ENCODE assay signal across 13 mouse cellular contexts in the genomic region with DNA sequence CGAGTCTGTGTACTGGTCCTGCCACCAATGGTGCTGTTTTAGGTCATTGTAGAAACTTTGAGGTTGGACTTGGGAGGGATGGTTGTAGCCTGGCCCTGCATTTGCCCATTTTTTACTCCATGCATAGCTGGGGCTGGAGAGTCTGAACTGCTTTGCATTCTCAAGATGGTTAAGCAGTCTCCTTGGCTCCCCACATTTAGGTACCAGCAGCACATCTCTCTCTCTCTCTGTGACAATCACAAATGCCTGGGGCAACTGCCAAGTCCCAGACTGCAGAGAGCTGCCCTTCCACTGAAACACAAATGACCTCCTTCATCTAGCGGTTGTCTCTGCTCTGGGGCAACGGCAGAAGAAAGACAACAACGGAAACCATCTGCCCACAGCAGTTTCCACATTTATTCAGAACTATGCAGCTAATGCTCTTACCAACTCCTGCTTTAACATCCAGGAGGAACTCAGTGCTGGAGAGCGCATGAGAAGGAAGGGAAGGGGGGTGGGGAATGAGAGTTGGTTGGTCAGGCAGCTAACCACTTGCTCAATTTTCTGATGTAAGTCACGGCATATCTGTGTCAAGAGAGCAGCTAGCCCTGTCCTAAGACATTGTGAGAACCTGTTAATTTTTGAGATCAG.
DNase-seq lines count a peak whose midpoint lies in the region; ATAC-seq and TF ChIP-seq lines count a peak whose summit lies in the region.
"Had no signal": no experiment of that assay in that cellular context is flagged by ENCODE, and none has a peak within 500 bp of the region (broad histone marks: within the 10 kb centered on the region; RNA-seq: fewer than 3 reads in every experiment).

No protein-coding gene starts in this region.

- H3K27me3 ChIP-seq in heart, adult 2 months (ENCODE audit: control insufficient read depth, insufficient read depth, low read length) = no peaks in the 10 kb centered on the region
- no peaks in the 10 kb centered on the region for H3K27me3 ChIP-seq in midbrain, embryonic 14.5 days (ENCODE audit: control insufficient read depth, insufficient read depth, low read length)
- H3K27me3 ChIP-seq in midbrain, embryonic 11.5 days (ENCODE audit: control insufficient read depth, insufficient read depth, low read length) = no peaks in the 10 kb centered on the region
- H3K27me3 ChIP-seq: megakaryocyte, embryonic 14.5 days had no signal

- H3K4me3 ChIP-seq in heart, adult 2 months = no peak overlapping the region
- no peak overlapping the region for H3K4me3 ChIP-seq in midbrain, embryonic 14.5 days (replicated peaks; ENCODE audit: low read depth, low read length)
- H3K4me3 ChIP-seq in midbrain, embryonic 11.5 days (ENCODE audit: low read depth, low read length) = no peak overlapping the region
- H3K4me3 ChIP-seq: forebrain, embryonic 10.5 days; megakaryocyte, embryonic 14.5 days had no signal

- TF ChIP-seq EP300 in heart, adult 2 months (IDR thresholded peaks at IDR 0.05; ENCODE audit: insufficient read depth, low read depth, low read length) = no peak

- no peak overlapping the region for H3K4me2 ChIP-seq in midbrain, embryonic 14.5 days (ENCODE audit: low read length)
- no peak overlapping the region for H3K4me2 ChIP-seq in midbrain, embryonic 11.5 days

- no peak for TF ChIP-seq POLR2A in heart, adult 2 months (IDR thresholded peaks at IDR 0.05; ENCODE audit: insufficient read depth, low read depth, low read length)

- ATAC-seq in midbrain, embryonic 14.5 days (ENCODE audit: low FRiP score, low TSS enrichment) = no peak
- no peak for ATAC-seq in midbrain, embryonic 11.5 days (ENCODE audit: low FRiP score)
- ATAC-seq in neutrophil, adult 5-6 weeks (ENCODE audit: extremely low read depth, insufficient number of reproducible peaks, low FRiP score, poor library complexity, severe bottlenecking) = 0 out of 2 replicates have a peak, but pooled peaks have one; percentile 9

- WGBS in heart, adult 2 months = 43% methylated on average over 6 of the region's 6 CpGs
- WGBS in midbrain, embryonic 14.5 days = 67% methylated on average over 6 of the region's 6 CpGs
- 73% methylated on average over 6 of the region's 6 CpGs for WGBS in midbrain, embryonic 11.5 days

- no peaks in the 10 kb centered on the region for H3K4me1 ChIP-seq in heart, adult 2 months (ENCODE audit: control insufficient read depth, insufficient read depth, low read length)
- no peaks in the 10 kb centered on the region for H3K4me1 ChIP-seq in midbrain, embryonic 14.5 days (ENCODE audit: control insufficient read depth, insufficient read depth, low read length)
- no peaks in the 10 kb centered on the region for H3K4me1 ChIP-seq in midbrain, embryonic 11.5 days (ENCODE audit: control insufficient read depth, insufficient read depth, low read length)
- H3K4me1 ChIP-seq: megakaryocyte, embryonic 14.5 days had no signal

- no peaks in the 10 kb centered on the region for H3K9me3 ChIP-seq in midbrain, embryonic 14.5 days (ENCODE audit: control insufficient read depth, low read length)
- H3K9me3 ChIP-seq in midbrain, embryonic 11.5 days (ENCODE audit: control insufficient read depth, low read length) = no peaks in the 10 kb centered on the region
- H3K9me3 ChIP-seq: forebrain, embryonic 10.5 days; megakaryocyte, embryonic 14.5 days had no signal

- DNase-seq in heart, postnatal 14 days = peak; percentile 2
- DNase-seq in heart, adult 2 months = no peak
- peak; percentile 30 for DNase-seq in midbrain, embryonic 14.5 days
- DNase-seq in midbrain, embryonic 11.5 days (ENCODE audit: low spot score, missing footprints) = no peak
- DNase-seq in cerebellum, postnatal 14 days = peak; percentile 46
- DNase-seq in layer of hippocampus, postnatal 25 days (ENCODE audit: extremely low spot score in 1 of 2, low spot score in 1 of 2) = no peak
- no peak for DNase-seq in spleen, postnatal 4 days (ENCODE audit: low spot score in 2 of 2)
- DNase-seq: adrenal gland, postnatal 10 days; kidney, adult 8-10 months; spleen, adult 18-20 months had no signal

- H3K36me3 ChIP-seq in heart, adult 2 months (ENCODE audit: control insufficient read depth, insufficient read depth, low read length) = no peaks in the 10 kb centered on the region
- H3K36me3 ChIP-seq in midbrain, embryonic 14.5 days (ENCODE audit: control insufficient read depth, insufficient read depth, low read length) = no peaks in the 10 kb centered on the region
- no peaks in the 10 kb centered on the region for H3K36me3 ChIP-seq in midbrain, embryonic 11.5 days (ENCODE audit: control insufficient read depth, insufficient read depth, low read length)
- H3K36me3 ChIP-seq: forebrain, embryonic 10.5 days had no signal

- TF ChIP-seq CTCF in heart, adult 2 months (IDR thresholded peaks at IDR 0.05) = no peak

- H3K9ac ChIP-seq in heart, adult 2 months (ENCODE audit: low read depth, low read length) = no peak overlapping the region
- H3K9ac ChIP-seq in midbrain, embryonic 14.5 days (replicated peaks; ENCODE audit: low read length) = no peak overlapping the region
- H3K9ac ChIP-seq in midbrain, embryonic 11.5 days (ENCODE audit: low read length) = no peak overlapping the region

- no peaks in the 10 kb centered on the region for H3K79me2 ChIP-seq in heart, adult 2 months (replicated peaks; ENCODE audit: control insufficient read depth, insufficient read depth, low read length)

- H3K27ac ChIP-seq in heart, adult 2 months = no peak overlapping the region
- H3K27ac ChIP-seq in midbrain, embryonic 14.5 days (replicated peaks; ENCODE audit: low read depth, low read length) = no peak overlapping the region
- no peak overlapping the region for H3K27ac ChIP-seq in midbrain, embryonic 11.5 days (ENCODE audit: low read depth, low read length)
- H3K27ac ChIP-seq: forebrain, embryonic 10.5 days had no signal

- intact Hi-C loops in heart, postnatal 14 days (cut with DNase I) = no loop called here
- intact Hi-C loops in heart, adult 2 months (cut with DNase I) = no loop called here

Comparison
In these comparisons a context has a peak if more than half of its experiments do, and no peak if none do; other contexts are left out.
1. DNase-seq: peak in heart, postnatal 14 days (2 of 2), midbrain, embryonic 14.5 days (single experiment) and cerebellum, postnatal 14 days (2 of 2); none in heart, adult 2 months (0 of 2), midbrain, embryonic 11.5 days (single experiment), layer of hippocampus, postnatal 25 days (0 of 2) and spleen, postnatal 4 days (0 of 2).